Mouse (Mus musculus) kidney, adult 11 months (tissue): ENCODE data around the gene Lamp1.
A peak's percentile ranks its signal among the peaks of the same experiment; 100 is the strongest.

Experiments used
- DNase-seq: peaks from one replicate; pipeline ENCODE4 v3.0.0; 2022

The Lamp1 gene

DNA sequence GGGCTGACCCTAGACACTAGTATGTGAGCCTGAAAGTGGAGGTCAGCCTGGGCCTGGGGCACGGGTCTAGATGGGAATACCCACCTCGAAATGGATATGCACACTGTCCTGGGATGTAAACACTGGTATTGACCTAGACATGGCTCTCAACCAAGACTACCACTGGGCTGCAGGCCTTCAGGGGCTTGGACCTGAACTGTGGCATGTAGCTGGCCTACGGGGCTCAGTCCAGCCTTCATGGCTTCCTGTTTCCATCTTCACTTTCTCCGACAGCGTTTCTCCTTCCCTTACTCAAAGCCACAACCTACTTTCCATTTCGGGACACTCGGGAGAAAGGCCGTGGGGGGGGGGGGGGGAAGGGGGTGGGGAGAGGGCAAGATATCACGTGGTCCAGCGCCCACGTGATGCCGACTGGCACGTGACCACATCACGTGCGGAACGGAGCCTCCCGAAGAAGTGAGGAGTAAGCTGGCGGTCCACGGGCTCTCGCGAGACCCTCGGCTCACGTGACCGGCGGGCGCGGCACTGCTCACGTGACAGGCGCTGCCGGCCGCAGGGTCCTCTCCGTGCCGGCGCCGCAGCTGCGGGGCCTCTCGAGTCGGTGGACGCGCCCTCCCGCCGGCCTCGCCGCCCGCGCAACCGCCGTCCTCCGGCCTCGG lies at the start of gene Lamp1:
Lamp1 (plus strand) TSS at position 444 of the 659 bp plus-strand sequence.
- DNase-seq, result peak; percentile 99

- DNase-seq, result no peak
Observed at GRCm38 (mm10) chr8:13109416-13109960, 49.5 kb upstream of the Lamp1 start.

- no peak for DNase-seq
Observed at GRCm38 (mm10) chr8:13111917-13112316, 47.0 kb upstream of the Lamp1 start.

DNA sequence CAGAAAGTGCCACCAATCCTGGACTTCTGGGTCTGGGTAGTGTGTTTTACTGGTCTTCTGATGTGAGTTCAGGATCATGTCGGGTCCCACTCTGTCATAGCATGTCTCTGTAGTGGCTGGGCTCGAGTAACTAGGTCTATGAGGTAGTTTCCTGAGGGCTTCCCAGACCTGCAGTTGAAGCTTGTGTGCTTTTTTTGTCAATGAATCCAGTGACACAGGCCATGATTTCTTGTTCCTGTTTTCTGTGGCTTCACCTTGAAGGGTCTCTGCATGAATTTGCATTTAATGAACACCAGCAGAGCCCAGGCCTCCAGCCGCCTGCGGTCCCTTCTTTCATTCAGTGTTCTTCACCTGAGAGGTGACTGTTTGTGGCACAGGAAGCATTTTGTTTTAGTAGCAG lies 45.7 kb upstream of the Lamp1 start:
- DNase-seq, result no peak

DNA sequence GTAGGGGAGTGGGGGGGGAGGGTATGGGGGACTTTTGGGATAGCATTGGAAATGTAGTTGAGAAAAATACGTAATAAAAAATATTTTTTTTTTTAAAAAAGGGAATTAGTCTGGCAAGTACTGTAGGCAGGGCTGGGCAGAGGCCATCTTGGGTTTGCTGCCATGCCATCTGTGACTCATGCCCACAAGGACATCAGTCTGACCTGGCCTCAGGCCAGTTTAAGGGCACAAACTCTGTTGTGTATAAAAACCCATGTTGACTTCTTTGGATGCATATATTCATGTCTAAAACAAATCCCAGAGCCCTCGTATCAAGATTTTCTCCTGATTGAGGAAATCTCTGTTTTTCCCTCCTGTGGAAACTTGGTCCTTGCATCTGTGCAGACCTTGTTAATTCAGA lies 41.9 kb upstream of the Lamp1 start:
- DNase-seq, result no peak

- DNase-seq, result no peak
Observed at GRCm38 (mm10) chr8:13118516-13118915, 40.4 kb upstream of the Lamp1 start.

DNA sequence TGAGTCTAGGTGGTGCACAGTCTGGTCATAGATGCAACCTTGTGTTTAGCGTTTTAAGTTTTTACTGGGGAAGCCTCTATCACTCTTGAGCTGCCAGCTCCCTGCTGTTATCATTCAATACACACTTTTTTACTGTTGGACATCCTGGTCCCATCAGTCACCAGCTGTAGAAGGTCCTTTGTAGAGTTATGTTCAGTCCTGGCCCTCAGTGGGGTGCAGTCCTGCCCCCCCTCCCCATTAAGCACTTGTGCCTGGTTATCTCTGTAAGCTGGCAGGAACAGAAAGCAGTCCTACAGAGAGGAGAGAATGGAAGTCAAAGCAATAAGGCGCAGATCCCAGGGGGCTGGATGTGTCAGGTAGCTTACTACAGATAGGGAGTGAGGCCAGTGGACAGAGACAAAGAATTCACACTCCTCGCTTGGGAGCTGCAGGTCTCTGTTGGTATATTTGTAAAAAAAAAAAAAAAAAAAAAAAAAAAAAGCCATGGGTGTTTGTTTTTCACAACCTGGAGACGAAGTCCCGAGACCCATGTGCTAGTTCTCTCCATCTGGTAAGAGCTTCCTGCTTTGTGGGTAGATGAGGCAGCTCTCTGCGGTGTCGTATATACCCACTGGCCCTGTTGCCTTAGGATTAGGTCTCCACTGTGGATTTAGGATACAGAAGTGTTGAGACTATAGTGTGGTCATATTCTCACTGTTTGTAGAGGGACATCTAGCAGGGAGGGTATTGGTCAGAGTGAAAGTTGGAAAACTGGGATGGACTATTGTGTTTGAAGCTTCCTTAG lies 37.9 kb upstream of the Lamp1 start:
- DNase-seq, result no peak

GRCm38 (mm10) chr8:13122887-13123421 lies 36.0 kb upstream of the Lamp1 start:
- DNase-seq, result no peak

- DNase-seq, result no peak
Observed at GRCm38 (mm10) chr8:13124897-13125296, 34.1 kb upstream of the Lamp1 start.

DNA sequence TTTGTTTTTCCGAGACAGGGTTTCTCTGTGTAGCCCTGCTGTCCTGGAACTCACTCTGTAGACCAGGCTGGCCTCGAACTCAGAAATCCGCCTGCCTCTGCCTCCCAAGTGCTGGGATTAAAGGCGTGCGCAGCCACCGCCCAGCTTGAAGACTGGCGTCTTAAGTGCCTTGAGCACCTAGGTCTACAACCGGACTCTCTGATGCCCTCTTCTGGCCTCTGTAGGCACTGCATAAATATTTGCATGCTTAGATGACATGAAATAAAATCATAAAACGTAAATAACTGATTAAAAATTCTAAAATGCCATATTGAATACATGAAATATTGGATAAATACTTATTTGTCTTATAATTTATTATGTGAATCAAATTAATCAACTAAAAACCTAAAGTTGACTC lies 26.7 kb upstream of the Lamp1 start:
- peak; percentile 46 for DNase-seq

- no peak for DNase-seq
Observed at GRCm38 (mm10) chr8:13139641-13140182, 19.2 kb upstream of the Lamp1 start.

GRCm38 (mm10) chr8:13141681-13142080 lies 17.3 kb upstream of the Lamp1 start:
- DNase-seq, result no peak

DNA sequence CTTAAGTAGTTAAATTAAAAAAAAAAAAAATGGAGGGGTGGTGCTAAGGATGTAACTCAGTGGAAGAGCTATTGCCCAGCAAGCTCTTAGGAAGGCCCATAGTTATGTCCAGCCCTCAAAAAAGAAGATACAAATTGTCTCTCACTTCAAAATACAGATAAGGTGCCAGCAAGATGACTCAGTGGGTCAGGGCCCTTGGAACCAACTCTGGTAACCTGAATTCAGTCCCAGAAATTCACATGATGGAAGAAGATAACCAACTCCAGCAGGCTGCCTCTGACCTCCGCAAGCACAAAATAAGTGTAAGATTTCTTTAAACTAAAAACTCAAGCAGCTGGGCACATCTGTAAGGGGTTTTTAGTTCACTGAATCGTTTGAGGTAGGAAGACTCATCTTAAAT lies 10.5 kb upstream of the Lamp1 start:
- DNase-seq, result no peak

DNA sequence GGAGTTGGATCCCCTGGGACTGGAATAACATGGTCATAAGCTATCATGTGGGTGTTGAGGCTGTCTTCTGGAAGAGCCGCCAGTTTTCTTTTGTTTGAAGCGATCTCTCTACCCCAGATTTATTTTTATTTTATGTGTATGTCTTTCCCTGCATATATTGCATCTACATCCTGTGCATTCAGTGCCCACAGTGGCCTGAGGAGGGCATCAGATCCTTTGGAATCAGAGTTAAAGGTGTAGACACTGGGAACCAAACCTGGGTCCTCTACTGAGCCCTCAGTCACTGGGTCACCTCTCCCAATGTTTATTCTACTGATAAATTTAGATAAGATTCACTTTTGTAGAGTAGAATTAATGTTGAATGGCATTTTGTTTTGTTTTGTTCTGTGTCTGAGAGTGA lies 9.7 kb upstream of the Lamp1 start:
- no peak for DNase-seq

DNA sequence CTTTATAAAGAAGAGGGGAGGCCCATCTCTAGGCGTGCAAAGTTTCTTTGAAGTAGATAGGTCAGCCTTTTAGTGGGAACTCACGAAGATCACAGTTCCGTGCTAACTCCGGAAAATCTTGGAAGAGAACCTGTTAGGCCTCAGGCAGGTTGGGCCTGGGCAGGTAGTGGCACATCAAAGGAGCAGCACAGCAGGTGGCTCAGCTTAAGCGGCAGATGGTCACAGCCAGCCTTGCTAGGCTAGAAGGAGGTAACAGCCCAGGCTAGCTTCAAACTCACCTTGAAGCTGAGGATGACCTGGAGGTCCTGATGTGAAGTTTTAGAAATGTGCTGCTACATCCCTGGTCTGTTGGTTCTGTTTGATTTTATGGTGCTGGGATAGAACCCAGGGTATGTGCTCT lies 9.1 kb upstream of the Lamp1 start:
- DNase-seq, result no peak

DNA sequence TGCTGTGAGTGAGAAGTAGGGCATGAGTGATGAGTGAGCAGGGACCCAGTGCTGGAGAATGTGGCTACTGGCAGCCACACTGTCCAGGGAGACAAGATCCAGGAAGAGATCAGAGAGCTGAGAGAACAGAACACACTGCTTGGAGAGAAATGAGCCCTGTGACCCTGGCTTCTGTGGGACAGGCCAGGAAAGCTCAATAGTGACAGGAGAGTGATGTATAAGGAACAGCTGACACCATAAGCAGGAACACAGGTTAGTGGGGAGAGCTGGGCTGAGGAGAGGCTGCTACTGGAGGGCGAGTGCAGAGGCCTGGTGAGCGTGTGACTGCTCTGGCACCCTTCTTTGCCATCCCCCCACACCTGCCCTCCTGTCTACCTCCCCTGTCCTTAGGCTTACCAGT lies 8.0 kb upstream of the Lamp1 start:
- DNase-seq, result no peak

GRCm38 (mm10) chr8:13154099-13154498 lies 4.9 kb upstream of the Lamp1 start:
- DNase-seq, result no peak

GRCm38 (mm10) chr8:13155358-13155757 lies 3.6 kb upstream of the Lamp1 start:
- DNase-seq, result no peak

GRCm38 (mm10) chr8:13156327-13157097 lies 2.4 kb upstream of the Lamp1 start:
- DNase-seq, result no peak

- DNase-seq, result no peak
Observed at GRCm38 (mm10) chr8:13159377-13159881, 468 bp downstream of the Lamp1 start.

GRCm38 (mm10) chr8:13160691-13161090 lies 1.7 kb downstream of the Lamp1 start:
- DNase-seq, result no peak

- peak; percentile 51 for DNase-seq
Observed at GRCm38 (mm10) chr8:13162098-13162497, 3.1 kb downstream of the Lamp1 start.

GRCm38 (mm10) chr8:13163563-13163962 lies 4.6 kb downstream of the Lamp1 start:
- DNase-seq, result no peak
